In genomic region chr9:105379533-105380145, GRCm38 (mm10) we compare ENCODE assay signal across 19 mouse cellular contexts. TPM values are rescaled to one million over a fixed set of nuclear protein-coding genes. Genes with fewer than 3 reads are reported as not detected.
DNase-seq lines count a peak whose midpoint lies in the region; ATAC-seq lines count a peak whose summit lies in the region.
"Had no signal": no experiment of that assay in that cellular context is flagged by ENCODE, and none has a peak within 500 bp of the region (broad histone marks: within the 10 kb centered on the region; RNA-seq: fewer than 3 reads in every experiment).

No protein-coding gene starts in this region.

- no peak overlapping the region for H3K4me2 ChIP-seq in forebrain, embryonic 12.5 days
- H3K4me2 ChIP-seq in forebrain, embryonic 14.5 days (ENCODE audit: low read length) = no peak overlapping the region
- H3K4me2 ChIP-seq in hindbrain, embryonic 16.5 days (ENCODE audit: low read length) = no peak overlapping the region
- H3K4me2 ChIP-seq in neural tube, embryonic 13.5 days = peak overlapping the region; percentile 11; the same call in 1 of the 2 replicates
- H3K4me2 ChIP-seq: limb, embryonic 13.5 days; liver, embryonic 15.5 days had no signal

- peaks cover 7% of the 10 kb centered on the region for H3K4me1 ChIP-seq in forebrain, embryonic 12.5 days
- no peaks in the 10 kb centered on the region for H3K4me1 ChIP-seq in forebrain, embryonic 10.5 days
- peaks cover 4% of the 10 kb centered on the region for H3K4me1 ChIP-seq in forebrain, embryonic 14.5 days (ENCODE audit: control insufficient read depth, insufficient read depth, low read length)
- H3K4me1 ChIP-seq in hindbrain, embryonic 16.5 days (ENCODE audit: control insufficient read depth, insufficient read depth, low read depth, low read length) = peaks cover 4% of the 10 kb centered on the region; the same call in 1 of the 2 replicates
- H3K4me1 ChIP-seq in neural tube, embryonic 13.5 days (replicated peaks) = peaks cover 25% of the 10 kb centered on the region
- H3K4me1 ChIP-seq: limb, embryonic 13.5 days; liver, embryonic 15.5 days had no signal

- no peak overlapping the region for H3K4me3 ChIP-seq in forebrain, embryonic 12.5 days (replicated peaks)
- no peak overlapping the region for H3K4me3 ChIP-seq in forebrain, embryonic 10.5 days
- H3K4me3 ChIP-seq in forebrain, embryonic 14.5 days (ENCODE audit: low read depth, low read length) = no peak overlapping the region
- H3K4me3 ChIP-seq in hindbrain, embryonic 16.5 days (ENCODE audit: low read length) = no peak overlapping the region
- no peak overlapping the region for H3K4me3 ChIP-seq in neural tube, embryonic 13.5 days
- H3K4me3 ChIP-seq: limb, embryonic 13.5 days; liver, embryonic 15.5 days had no signal

- H3K36me3 ChIP-seq in forebrain, embryonic 12.5 days (replicated peaks) = no peaks in the 10 kb centered on the region
- H3K36me3 ChIP-seq in forebrain, embryonic 10.5 days (replicated peaks) = no peaks in the 10 kb centered on the region
- no peaks in the 10 kb centered on the region for H3K36me3 ChIP-seq in forebrain, embryonic 14.5 days (ENCODE audit: control insufficient read depth, insufficient read depth, low read length)
- H3K36me3 ChIP-seq in hindbrain, embryonic 16.5 days (ENCODE audit: control insufficient read depth, insufficient read depth, low read length) = no peaks in the 10 kb centered on the region
- no peaks in the 10 kb centered on the region for H3K36me3 ChIP-seq in neural tube, embryonic 13.5 days
- H3K36me3 ChIP-seq: limb, embryonic 13.5 days; liver, embryonic 15.5 days had no signal

- ATAC-seq in forebrain, embryonic 12.5 days (ENCODE audit: low FRiP score) = peak; percentile 68; the same call in 1 of the 2 replicates
- ATAC-seq in forebrain, embryonic 14.5 days = peak; percentile 61
- ATAC-seq in hindbrain, embryonic 16.5 days = peak; percentile 79; the same call in 1 of the 2 replicates
- ATAC-seq in neural tube, embryonic 13.5 days (ENCODE audit: low read depth) = peak; percentile 93
- ATAC-seq: lung, postnatal 0 days had no signal

- no peak for DNase-seq in forebrain, embryonic 10.5 days (ENCODE audit: extremely low spot score, low spot score)
- DNase-seq in forebrain, embryonic 14.5 days (ENCODE audit: low spot score) = peak; percentile 54
- DNase-seq in right cerebral cortex, adult 2 months (ENCODE audit: low spot score in 2 of 2) = no peak
- DNase-seq in urinary bladder, postnatal 10 days (ENCODE audit: low spot score) = no peak
- no peak for DNase-seq in ovary, adult 18-20 months (ENCODE audit: low spot score)
- DNase-seq: adrenal gland, postnatal 10 days; cerebellum, adult 11-12 months; heart, adult 18-20 months; kidney, adult 11 months; kidney, postnatal 10 days; right cerebral cortex, postnatal 4 days; thymus, postnatal 36 days had no signal

- H3K27me3 ChIP-seq in forebrain, embryonic 12.5 days = no peaks in the 10 kb centered on the region
- H3K27me3 ChIP-seq in forebrain, embryonic 10.5 days (ENCODE audit: poor library complexity, severe bottlenecking) = no peaks in the 10 kb centered on the region
- no peaks in the 10 kb centered on the region for H3K27me3 ChIP-seq in forebrain, embryonic 14.5 days (replicated peaks; ENCODE audit: control insufficient read depth, insufficient read depth, low read length)
- H3K27me3 ChIP-seq in hindbrain, embryonic 16.5 days (replicated peaks; ENCODE audit: control insufficient read depth, insufficient read depth, low read length) = no peaks in the 10 kb centered on the region
- H3K27me3 ChIP-seq in neural tube, embryonic 13.5 days = no peaks in the 10 kb centered on the region
- H3K27me3 ChIP-seq: CH12.LX; limb, embryonic 13.5 days; liver, embryonic 15.5 days had no signal

- 63% methylated on average over 8 of the region's 8 CpGs for WGBS in forebrain, embryonic 12.5 days
- WGBS in forebrain, embryonic 10.5 days = 86% methylated on average over 8 of the region's 8 CpGs
- 56% methylated on average over 8 of the region's 8 CpGs for WGBS in forebrain, embryonic 14.5 days
- WGBS in hindbrain, embryonic 16.5 days = 44% methylated on average over 8 of the region's 8 CpGs
- 50% methylated on average over 8 of the region's 8 CpGs for WGBS in neural tube, embryonic 13.5 days

- no peak overlapping the region for H3K27ac ChIP-seq in forebrain, embryonic 12.5 days
- H3K27ac ChIP-seq in forebrain, embryonic 10.5 days = no peak overlapping the region
- peak overlapping the region; percentile 21; the same call in 1 of the 2 replicates for H3K27ac ChIP-seq in forebrain, embryonic 14.5 days (ENCODE audit: low read depth, low read length)
- H3K27ac ChIP-seq in hindbrain, embryonic 16.5 days (ENCODE audit: low read depth, low read length) = no peak overlapping the region
- peak overlapping the region; percentile 82 for H3K27ac ChIP-seq in neural tube, embryonic 13.5 days (replicated peaks)
- H3K27ac ChIP-seq: limb, embryonic 13.5 days; liver, embryonic 15.5 days had no signal

- no peak overlapping the region for H3K9ac ChIP-seq in forebrain, embryonic 12.5 days
- no peak overlapping the region for H3K9ac ChIP-seq in forebrain, embryonic 14.5 days (ENCODE audit: low read length)
- no peak overlapping the region for H3K9ac ChIP-seq in hindbrain, embryonic 16.5 days (ENCODE audit: low read depth, low read length)
- no peak overlapping the region for H3K9ac ChIP-seq in neural tube, embryonic 13.5 days
- H3K9ac ChIP-seq: limb, embryonic 13.5 days; liver, embryonic 15.5 days had no signal

- no peaks in the 10 kb centered on the region for H3K9me3 ChIP-seq in forebrain, embryonic 12.5 days
- no peaks in the 10 kb centered on the region for H3K9me3 ChIP-seq in forebrain, embryonic 10.5 days
- no peaks in the 10 kb centered on the region for H3K9me3 ChIP-seq in forebrain, embryonic 14.5 days (replicated peaks; ENCODE audit: control insufficient read depth, low read length)
- no peaks in the 10 kb centered on the region for H3K9me3 ChIP-seq in hindbrain, embryonic 16.5 days (ENCODE audit: control insufficient read depth, low read length)
- H3K9me3 ChIP-seq in neural tube, embryonic 13.5 days = no peaks in the 10 kb centered on the region
- H3K9me3 ChIP-seq: limb, embryonic 13.5 days; liver, embryonic 15.5 days had no signal

RNA-seq across cellular contexts. Expression of gene Aste1, which starts 15.6 kb away (rescaled TPM):
- polyA plus RNA-seq in forebrain, embryonic 12.5 days (2016; fragmentation: Nextera tagmentation; extraction: Ambion mirVana) = 15.8 and 17.4 TPM in 2 replicates
- 15.0 and 17.5 TPM in 2 replicates for polyA plus RNA-seq in forebrain, embryonic 10.5 days (2016; fragmentation: Nextera tagmentation; extraction: Ambion mirVana)
- polyA plus RNA-seq in forebrain, embryonic 14.5 days (2014; fragmentation: Nextera tagmentation; extraction: Ambion mirVana) = 14.1 and 14.6 TPM in 2 replicates
- polyA plus RNA-seq in hindbrain, embryonic 16.5 days (2015; fragmentation: Nextera tagmentation; extraction: Ambion mirVana) = 9.5 and 10.5 TPM in 2 replicates
- 12.0 and 13.2 TPM in 2 replicates for polyA plus RNA-seq in neural tube, embryonic 13.5 days (2015; fragmentation: Nextera tagmentation; extraction: Ambion mirVana)

RNA-seq across cellular contexts. Expression of gene Nek11, which starts 15.7 kb away (rescaled TPM):
- polyA plus RNA-seq in forebrain, embryonic 12.5 days (2016; fragmentation: Nextera tagmentation; extraction: Ambion mirVana) = 0.70 and 1.0 TPM in 2 replicates
- 0.23 and 0.50 TPM in 2 replicates for polyA plus RNA-seq in forebrain, embryonic 10.5 days (2016; fragmentation: Nextera tagmentation; extraction: Ambion mirVana)
- polyA plus RNA-seq in forebrain, embryonic 14.5 days (2014; fragmentation: Nextera tagmentation; extraction: Ambion mirVana) = 1.7 and 2.4 TPM in 2 replicates
- polyA plus RNA-seq in hindbrain, embryonic 16.5 days (2015; fragmentation: Nextera tagmentation; extraction: Ambion mirVana) = 3.0 and 3.2 TPM in 2 replicates
- 2.2 and 2.5 TPM in 2 replicates for polyA plus RNA-seq in neural tube, embryonic 13.5 days (2015; fragmentation: Nextera tagmentation; extraction: Ambion mirVana)

Comparison
In these comparisons a context has a peak if more than half of its experiments do, and no peak if none do; other contexts are left out.
1. H3K27ac ChIP-seq: peak in forebrain, embryonic 14.5 days (single experiment) and neural tube, embryonic 13.5 days (single experiment); none in forebrain, embryonic 12.5 days (single experiment), forebrain, embryonic 10.5 days (single experiment) and hindbrain, embryonic 16.5 days (single experiment).
2. Peak in every context shown above with its lines, with median percentiles within 50 percentile points of each other: ATAC-seq.